Mouse (Mus musculus): ENCODE results near the gene Bahd1.

GRCm38 (mm10) chr2:118960413-118960812, 60.2 kb downstream of the Bahd1 start:
- TF ChIP-seq CTCF (IDR thresholded peaks at IDR 0.05; ENCODE audit: low read depth) (no peak), EP300 (IDR thresholded peaks at IDR 0.05; ENCODE audit: low read depth) (no peak)

Data from heart, postnatal 0 days (tissue).